Mouse (Mus musculus) liver, embryonic 12.5 days (tissue): ENCODE measurements around the gene Iqschfp. TPM values are rescaled to one million over a fixed set of nuclear protein-coding genes. Genes with fewer than 3 reads are reported as not detected.
A peak's percentile ranks its signal among the peaks of the same experiment; 100 is the strongest.

Experiments used
- ATAC-seq: fragments of 200-750 bp; cut with Nextera tagmentation; 2 replicates; pipeline ENCODE4 v1.8.0; 2017; ENCODE audit warnings: moderate number of reproducible peaks, mild to moderate bottlenecking, moderate library complexity
- H3K27ac ChIP-seq: fragments of 300-500 bp; sonication (generic); 2 replicates; pipeline ENCODE4 v1.5.1; 2016; ENCODE audit warnings: mild to moderate bottlenecking
- H3K27me3 ChIP-seq: fragments of 300-500 bp; sonication (generic); replicated peaks from 2 replicates; pipeline ENCODE4 v1.6.1; 2016; ENCODE audit warnings: mild to moderate bottlenecking, moderate library complexity
- H3K36me3 ChIP-seq: fragments of 300-500 bp; sonication (generic); 2 replicates; pipeline ENCODE4 v1.6.1; 2016; ENCODE audit warnings: mild to moderate bottlenecking, moderate library complexity
- H3K4me1 ChIP-seq: fragments of 300-500 bp; sonication (generic); 2 replicates; pipeline ENCODE4 v1.6.1; 2016
- H3K4me2 ChIP-seq: fragments of 300-500 bp; sonication (generic); 2 replicates; pipeline ENCODE4 v1.6.1; 2016; ENCODE audit warnings: mild to moderate bottlenecking, moderate library complexity
- H3K4me3 ChIP-seq: fragments of 300-500 bp; sonication (generic); 2 replicates; pipeline ENCODE4 v1.5.1; 2016; ENCODE audit warnings: mild to moderate bottlenecking, moderate library complexity
- H3K9ac ChIP-seq: fragments of 300-500 bp; sonication (generic); 2 replicates; pipeline ENCODE4 v1.6.1; 2016; ENCODE audit warnings: mild to moderate bottlenecking, moderate library complexity
- H3K9me3 ChIP-seq: fragments of 300-500 bp; sonication (generic); replicated peaks from 2 replicates; pipeline ENCODE4 v1.6.1; 2016; ENCODE audit warnings: mild to moderate bottlenecking, moderate library complexity
- whole genome bisulfite sequencing: fragments of 180-500 bp; shearing (Covaris S2); methylation state at CpG from one replicate; pipeline ENCODE4 v1.1.7; 2016; ENCODE audit not compliant: insufficient replicate concordance; 5-methylcytosine and 5-hydroxymethylcytosine counted together
- polyA plus RNA-seq: library from polyadenylated mRNA; unstranded; fragments of >200 nt; fragmentation: Nextera tagmentation; extraction: Ambion mirVana; gene quantifications from 2 replicates; pipeline ENCODE4 v1.2.1, GENCODE M21; 2016

Iqschfp gene
- polyA plus RNA-seq, 1 experiment from 2014 or later, result not detected

DNA sequence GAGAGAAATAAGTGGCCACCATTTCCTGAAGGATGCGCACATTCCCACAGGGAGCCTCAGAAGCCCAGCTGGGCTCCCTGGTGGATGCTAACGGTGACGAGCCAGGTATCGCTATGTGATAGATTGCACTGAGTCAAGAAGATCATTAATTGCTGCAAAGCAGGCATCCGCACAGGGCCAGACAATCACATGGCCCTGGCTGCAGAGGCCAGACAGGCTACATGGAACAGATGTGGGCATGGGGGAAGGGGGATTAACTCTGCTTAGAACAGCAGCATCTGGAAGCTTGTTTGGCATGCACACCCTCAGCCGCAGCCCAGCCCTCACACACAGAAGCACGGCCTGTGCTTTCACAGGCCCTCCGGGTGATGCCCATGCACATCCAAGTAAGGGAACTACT, 698.4 kb downstream of the Iqschfp start:
- Histone ChIP-seq H3K27me3 (no peaks in the 10 kb centered on the region), H3K4me2 (no peak overlapping the region), H3K4me3 (no peak overlapping the region), H3K9me3 (no peaks in the 10 kb centered on the region), H3K9ac (no peak overlapping the region), H3K27ac (no peak overlapping the region), H3K4me1 (no peaks in the 10 kb centered on the region; the same call in 1 of the 2 replicates), H3K36me3 (no peaks in the 10 kb centered on the region)
- ATAC-seq, result no peak
- WGBS, result 79% methylated on average over 8 of the region's 8 CpGs

DNA sequence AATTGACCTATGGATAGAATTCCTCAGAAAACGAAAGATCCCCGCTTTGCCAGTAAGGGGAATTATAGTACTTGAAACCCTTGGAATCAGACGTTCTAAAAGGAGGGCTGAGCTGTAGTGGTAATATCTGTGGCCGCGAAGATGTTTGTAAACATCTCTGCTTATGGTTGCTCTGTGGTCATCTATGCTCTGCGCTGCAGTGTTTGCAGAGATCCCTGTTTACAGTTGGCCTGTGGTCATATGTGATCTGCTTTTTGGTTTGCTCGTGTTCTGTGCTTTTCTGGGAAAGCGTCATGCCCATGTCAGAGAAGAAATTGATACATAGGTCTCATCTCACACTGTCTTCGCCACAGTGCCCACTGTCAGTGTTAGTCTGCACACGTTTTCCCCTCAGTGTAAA, 700.5 kb downstream of the Iqschfp start:
- Histone ChIP-seq H3K36me3 (no peaks in the 10 kb centered on the region), H3K27ac (no peak overlapping the region), H3K9ac (no peak overlapping the region), H3K9me3 (no peaks in the 10 kb centered on the region), H3K4me1 (no peaks in the 10 kb centered on the region), H3K4me2 (no peak overlapping the region), H3K27me3 (no peaks in the 10 kb centered on the region), H3K4me3 (no peak overlapping the region)
- no peak for ATAC-seq
- 72% methylated on average over 10 of the region's 10 CpGs for WGBS

DNA sequence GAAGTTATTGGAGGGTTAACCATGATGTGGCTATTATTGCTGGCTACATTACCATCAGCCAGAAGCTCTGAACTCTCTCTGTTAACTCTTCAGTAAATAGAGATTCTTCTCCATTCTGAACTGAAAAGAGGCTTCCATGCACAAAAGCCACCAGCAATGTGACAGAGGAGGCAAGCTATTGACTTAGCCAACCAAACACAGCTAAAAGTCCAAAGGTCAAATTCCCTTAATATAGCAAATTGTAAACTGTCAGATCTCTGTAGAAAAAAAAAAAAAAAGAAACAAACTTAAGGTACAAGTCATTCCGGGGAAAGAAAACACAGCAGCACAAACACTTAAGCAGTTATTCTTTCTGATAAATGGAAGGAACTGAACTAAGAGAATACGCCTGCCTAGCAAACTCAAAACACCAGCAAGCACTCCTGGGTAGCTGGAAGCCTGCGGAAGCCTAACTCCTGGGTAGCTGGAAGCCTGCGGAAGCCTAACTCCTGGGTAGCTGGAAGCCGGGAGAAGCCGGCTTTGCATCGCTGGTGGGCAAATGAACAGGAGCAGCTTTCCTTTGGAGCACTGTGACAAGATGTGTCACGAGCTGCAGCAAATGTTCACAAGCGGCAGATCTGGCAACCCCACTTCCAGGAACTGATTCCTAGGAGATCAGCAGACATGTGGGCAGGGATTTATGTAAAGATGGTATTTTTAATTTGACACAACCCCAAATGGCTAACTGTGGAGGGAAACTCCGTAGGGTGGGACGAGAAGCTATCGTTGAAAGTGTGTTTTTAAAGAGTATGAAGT, 701.2 kb downstream of the Iqschfp start:
- ATAC-seq, result no peak
- H3K9ac ChIP-seq, result no peak overlapping the region
- no peaks in the 10 kb centered on the region for H3K4me1 ChIP-seq
- H3K9me3 ChIP-seq, result no peaks in the 10 kb centered on the region
- H3K27me3 ChIP-seq, result no peaks in the 10 kb centered on the region
- no peak overlapping the region for H3K4me3 ChIP-seq
- no peaks in the 10 kb centered on the region for H3K36me3 ChIP-seq
- 75% methylated on average over 12 of the region's 12 CpGs for WGBS
- H3K4me2 ChIP-seq, result no peak overlapping the region
- peak overlapping the region; percentile 51; the same call in 1 of the 2 replicates for H3K27ac ChIP-seq

DNA sequence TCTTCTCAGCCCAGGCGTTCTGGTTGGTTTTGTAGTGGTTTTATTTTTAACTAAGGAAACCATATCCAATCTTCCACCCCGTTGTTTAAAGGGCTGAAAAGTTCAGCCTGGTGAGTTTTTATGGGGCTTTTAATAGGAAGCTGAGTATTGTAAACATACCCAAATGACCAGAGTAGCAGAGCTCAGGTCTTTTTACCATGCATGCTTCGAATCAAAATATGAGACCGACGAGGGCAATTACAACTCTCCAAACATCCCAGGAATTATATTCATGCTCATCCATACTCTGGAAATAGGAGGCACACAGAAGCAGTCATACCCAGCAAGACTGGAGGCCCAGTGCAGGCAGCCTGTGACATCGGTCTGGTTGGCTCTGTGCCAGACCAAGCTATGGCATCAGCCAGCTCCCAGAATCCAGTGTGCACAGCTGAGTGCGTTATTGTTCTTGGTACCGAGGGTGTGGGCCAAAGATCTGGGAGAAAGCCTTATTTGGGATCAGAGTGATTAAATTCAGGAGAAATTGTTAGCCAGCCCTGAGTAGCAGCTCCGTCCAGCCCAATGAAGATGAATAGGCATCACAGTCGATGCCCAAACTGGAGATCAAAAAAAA, 703.4 kb downstream of the Iqschfp start:
- Histone ChIP-seq H3K9ac (no peak overlapping the region), H3K27ac (no peak overlapping the region), H3K4me3 (no peak overlapping the region), H3K27me3 (no peaks in the 10 kb centered on the region), H3K4me2 (no peak overlapping the region), H3K9me3 (no peaks in the 10 kb centered on the region), H3K36me3 (no peaks in the 10 kb centered on the region), H3K4me1 (no peaks in the 10 kb centered on the region)
- ATAC-seq, result no peak
- 71% methylated on average over 10 of the region's 10 CpGs for WGBS

DNA sequence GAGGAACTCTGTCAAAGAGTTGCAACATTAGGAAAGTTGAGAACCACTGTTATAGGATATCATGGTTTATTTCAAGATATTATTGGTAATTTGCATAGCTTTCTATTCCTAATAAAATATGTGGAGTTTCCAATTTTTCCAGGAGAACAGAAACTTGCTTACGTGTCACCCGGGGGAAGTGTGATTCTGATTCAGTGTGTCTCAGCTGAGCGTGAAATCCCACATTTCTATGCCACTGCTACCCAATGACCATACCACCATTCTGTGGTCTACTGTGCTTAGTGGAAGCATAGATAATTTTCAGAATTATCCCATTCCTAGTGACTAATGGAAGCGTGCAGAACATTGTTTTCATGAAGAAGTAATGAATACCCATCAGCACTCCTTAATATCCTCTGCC, 704.9 kb downstream of the Iqschfp start:
- no peak for ATAC-seq

DNA sequence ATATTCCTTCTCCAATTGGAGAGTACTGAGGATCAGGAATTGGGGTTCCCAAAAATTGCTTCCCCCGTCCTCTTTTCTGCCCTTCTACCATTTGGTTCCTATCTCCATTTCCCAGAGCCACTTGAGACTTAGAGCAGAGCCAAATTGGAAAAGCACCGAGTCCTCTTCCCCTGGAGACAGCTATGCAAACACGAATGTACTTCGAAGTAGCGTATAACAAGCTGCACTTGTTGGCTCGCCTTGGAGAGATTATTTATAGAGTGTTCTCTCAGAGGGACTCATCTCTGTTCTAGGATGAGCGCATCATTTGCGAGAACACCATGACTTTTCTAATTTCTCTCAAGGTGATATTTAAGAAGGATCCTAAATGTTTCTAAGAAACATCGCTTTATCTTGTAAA, 710.9 kb downstream of the Iqschfp start:
- H3K4me3 ChIP-seq, result no peak overlapping the region
- H3K4me2 ChIP-seq, result no peak overlapping the region
- H3K4me1 ChIP-seq, result no peaks in the 10 kb centered on the region
- 78% methylated on average over 9 of the region's 9 CpGs for WGBS
- no peak for ATAC-seq
- no peaks in the 10 kb centered on the region for H3K36me3 ChIP-seq
- H3K27me3 ChIP-seq, result no peaks in the 10 kb centered on the region
- H3K27ac ChIP-seq, result no peak overlapping the region
- H3K9me3 ChIP-seq, result no peaks in the 10 kb centered on the region
- no peak overlapping the region for H3K9ac ChIP-seq

More for the DNA sequence above, 704.9 kb downstream of the Iqschfp start:
- no peak overlapping the region for H3K9ac ChIP-seq
- H3K4me2 ChIP-seq, result no peak overlapping the region
- H3K27me3 ChIP-seq, result no peaks in the 10 kb centered on the region
- no peaks in the 10 kb centered on the region for H3K4me1 ChIP-seq
- H3K36me3 ChIP-seq, result no peaks in the 10 kb centered on the region
- no peak overlapping the region for H3K4me3 ChIP-seq
- WGBS, result 79% methylated on average over 4 of the region's 4 CpGs
- no peak overlapping the region for H3K27ac ChIP-seq
- no peaks in the 10 kb centered on the region for H3K9me3 ChIP-seq

DNA sequence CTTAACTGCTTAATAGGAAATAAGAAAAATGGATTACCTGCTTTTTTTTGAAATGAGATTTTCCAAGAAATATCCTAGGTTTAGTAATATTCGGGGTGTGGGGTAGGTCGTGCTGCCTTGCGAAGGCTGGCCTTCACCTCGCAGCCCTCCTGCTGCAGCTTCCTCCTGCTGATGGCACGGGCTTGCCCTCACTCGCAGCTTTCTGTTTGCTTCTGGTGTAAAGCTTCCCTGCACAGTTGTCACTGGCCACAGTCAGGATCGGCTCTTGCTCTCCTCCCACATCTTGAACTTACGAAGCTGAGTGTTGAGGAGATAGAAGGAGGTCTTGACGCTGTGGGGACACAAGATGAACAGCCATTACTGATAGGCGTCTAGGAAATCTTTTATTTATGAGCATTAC, 712.4 kb downstream of the Iqschfp start:
- WGBS, result 55% methylated on average over 10 of the region's 10 CpGs
- Histone ChIP-seq H3K4me2 (no peak overlapping the region), H3K4me1 (no peaks in the 10 kb centered on the region), H3K4me3 (no peak overlapping the region), H3K27ac (no peak overlapping the region), H3K9ac (no peak overlapping the region), H3K36me3 (no peaks in the 10 kb centered on the region), H3K9me3 (no peaks in the 10 kb centered on the region), H3K27me3 (no peaks in the 10 kb centered on the region)
- no peak for ATAC-seq

DNA sequence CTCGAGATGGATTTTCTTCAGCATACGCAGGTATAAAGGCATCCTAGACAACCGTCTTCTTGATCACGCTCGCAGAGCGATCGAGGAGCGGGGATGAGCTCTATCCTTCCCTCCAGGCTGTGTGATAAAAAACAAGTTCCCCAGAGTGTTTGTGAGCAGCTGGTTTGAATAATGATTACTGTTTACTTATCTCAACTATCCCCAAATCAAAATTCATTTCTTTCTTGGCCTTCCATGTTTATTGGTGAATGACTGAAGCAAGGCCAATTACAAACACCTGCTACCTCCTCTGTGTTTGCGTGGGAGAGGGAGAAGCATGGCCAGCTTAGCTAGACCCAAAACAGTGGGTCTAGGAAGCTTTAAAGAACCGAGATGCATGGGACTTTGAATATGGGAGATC, 712.9 kb downstream of the Iqschfp start:
- Histone ChIP-seq H3K9ac (no peak overlapping the region), H3K4me3 (no peak overlapping the region), H3K4me2 (no peak overlapping the region), H3K27ac (no peak overlapping the region), H3K9me3 (no peaks in the 10 kb centered on the region), H3K4me1 (no peaks in the 10 kb centered on the region), H3K36me3 (no peaks in the 10 kb centered on the region), H3K27me3 (no peaks in the 10 kb centered on the region)
- WGBS, result 78% methylated on average over 10 of the region's 10 CpGs
- ATAC-seq, result no peak

DNA sequence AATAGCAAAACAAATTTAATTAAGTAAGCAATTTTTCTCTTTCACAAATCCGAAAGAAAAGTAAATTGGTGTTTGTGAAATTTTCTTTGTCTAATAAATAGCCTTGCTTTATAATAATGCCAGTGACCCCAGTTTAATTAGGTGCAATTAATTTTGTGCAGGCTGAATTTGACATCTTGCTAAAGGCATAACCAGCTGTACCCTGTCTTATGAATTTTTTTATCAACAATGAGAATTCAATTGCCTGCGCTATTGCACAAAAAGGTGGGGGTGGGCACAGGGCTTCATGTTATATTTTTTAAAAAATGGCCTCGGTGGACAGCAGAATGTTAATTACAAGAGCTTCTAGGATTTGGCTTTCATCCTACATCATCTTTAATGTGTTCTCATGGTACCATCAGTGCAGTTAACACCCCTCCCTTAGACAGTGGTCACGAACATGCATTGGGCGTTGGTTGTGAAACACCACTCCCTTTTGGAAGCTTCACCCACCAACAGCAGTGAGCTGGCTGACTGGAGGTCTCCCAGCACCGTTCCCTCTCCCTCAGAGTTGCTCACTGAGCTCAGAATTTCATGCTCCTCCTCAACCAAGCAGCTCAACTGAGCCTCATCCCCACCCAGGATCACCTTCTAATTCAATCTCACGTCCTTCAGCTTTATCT, 714.0 kb downstream of the Iqschfp start:
- no peaks in the 10 kb centered on the region for H3K36me3 ChIP-seq
- H3K9ac ChIP-seq, result no peak overlapping the region
- H3K27me3 ChIP-seq, result no peaks in the 10 kb centered on the region
- H3K9me3 ChIP-seq, result no peaks in the 10 kb centered on the region
- 68% methylated on average over 7 of the region's 7 CpGs for WGBS
- no peak overlapping the region for H3K4me2 ChIP-seq
- ATAC-seq, result no peak
- H3K27ac ChIP-seq, result no peak overlapping the region
- no peaks in the 10 kb centered on the region for H3K4me1 ChIP-seq
- H3K4me3 ChIP-seq, result no peak overlapping the region

DNA sequence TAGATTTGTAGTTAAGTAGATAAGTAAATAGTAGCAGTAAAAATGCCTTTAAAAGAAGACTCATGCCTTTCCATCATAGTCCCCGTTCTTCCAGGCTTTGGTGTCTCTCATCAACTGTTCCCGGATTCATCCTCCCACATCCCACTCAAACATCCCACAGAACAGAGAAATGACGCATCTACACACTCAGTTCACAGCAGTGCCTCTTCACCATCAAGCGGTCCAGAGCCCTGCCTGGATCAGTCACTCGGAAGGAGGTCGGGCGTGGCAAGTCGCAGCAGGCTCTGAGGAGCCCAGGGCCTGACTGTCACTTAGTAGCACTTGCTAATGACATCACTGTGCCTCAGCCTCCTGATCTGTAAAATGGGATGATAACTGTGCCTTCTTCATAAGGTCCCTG, 714.7 kb downstream of the Iqschfp start:
- no peaks in the 10 kb centered on the region for H3K9me3 ChIP-seq

DNA sequence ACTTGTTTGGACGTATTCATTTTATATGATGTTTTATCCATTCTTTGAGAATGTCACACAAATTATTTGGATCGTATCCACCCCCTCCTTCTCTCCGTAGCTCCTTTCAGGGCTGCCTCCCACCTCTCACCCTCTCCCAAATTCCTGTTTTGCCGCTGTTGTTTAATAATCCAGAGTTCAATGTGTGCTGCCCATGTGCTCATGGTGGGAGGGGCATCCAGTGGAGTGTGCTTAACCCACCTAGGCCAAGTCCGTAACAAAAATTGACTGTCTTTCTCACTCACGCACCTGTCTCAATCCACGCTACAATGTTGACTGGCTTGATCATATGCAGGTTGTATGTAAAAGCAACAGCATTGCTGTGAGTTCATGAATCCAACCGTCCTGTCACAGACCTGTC, 715.3 kb downstream of the Iqschfp start:
- H3K36me3 ChIP-seq, result no peaks in the 10 kb centered on the region
- H3K9me3 ChIP-seq, result no peaks in the 10 kb centered on the region
- no peaks in the 10 kb centered on the region for H3K27me3 ChIP-seq
- no peak overlapping the region for H3K4me2 ChIP-seq
- no peak overlapping the region for H3K9ac ChIP-seq
- H3K4me1 ChIP-seq, result no peaks in the 10 kb centered on the region
- WGBS, result 70% methylated on average over 8 of the region's 8 CpGs
- no peak for ATAC-seq
- H3K4me3 ChIP-seq, result no peak overlapping the region
- H3K27ac ChIP-seq, result no peak overlapping the region

More for the DNA sequence above, 714.7 kb downstream of the Iqschfp start:
- Histone ChIP-seq H3K4me3 (no peak overlapping the region), H3K27ac (no peak overlapping the region), H3K4me1 (no peaks in the 10 kb centered on the region), H3K27me3 (no peaks in the 10 kb centered on the region), H3K4me2 (no peak overlapping the region), H3K36me3 (no peaks in the 10 kb centered on the region), H3K9ac (no peak overlapping the region)
- 81% methylated on average over 8 of the region's 8 CpGs for WGBS
- no peak for ATAC-seq

DNA sequence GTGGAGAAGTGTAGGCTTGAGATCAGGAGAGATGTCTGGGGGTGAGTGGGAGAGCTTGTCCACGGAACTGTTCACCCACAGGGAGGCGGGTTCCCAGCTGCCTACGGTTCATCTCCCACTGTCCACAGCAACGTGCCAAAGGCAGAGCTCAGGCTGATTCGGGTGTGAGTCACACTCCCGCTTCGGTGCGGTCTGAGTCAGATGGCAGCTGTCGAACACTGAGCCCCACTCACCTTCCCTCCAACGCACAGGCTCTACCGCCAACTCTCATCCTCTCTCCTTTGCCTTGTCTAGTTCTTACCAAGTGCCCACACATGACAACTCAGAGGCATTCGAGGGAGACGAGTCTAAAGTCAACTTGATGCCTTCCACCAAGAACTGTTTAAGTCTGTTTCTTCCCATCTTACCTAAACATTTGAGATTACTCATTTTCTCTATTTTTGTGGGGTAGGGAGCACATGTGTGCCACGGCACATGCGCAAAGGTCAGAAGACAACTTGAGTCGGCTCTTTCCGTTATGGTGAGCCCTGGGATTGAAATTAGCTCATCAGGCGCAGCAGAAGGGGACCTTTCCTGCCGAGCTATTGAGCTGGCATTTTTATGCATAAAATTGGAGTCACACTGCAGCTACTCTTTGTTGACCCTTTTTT, 716.9 kb downstream of the Iqschfp start:
- no peaks in the 10 kb centered on the region for H3K36me3 ChIP-seq
- 72% methylated on average over 19 of the region's 19 CpGs for WGBS
- no peaks in the 10 kb centered on the region for H3K9me3 ChIP-seq
- H3K27me3 ChIP-seq, result no peaks in the 10 kb centered on the region
- no peak overlapping the region for H3K9ac ChIP-seq
- no peak for ATAC-seq
- no peaks in the 10 kb centered on the region for H3K4me1 ChIP-seq
- H3K4me2 ChIP-seq, result no peak overlapping the region
- no peak overlapping the region for H3K4me3 ChIP-seq
- no peak overlapping the region for H3K27ac ChIP-seq
